Mouse (Mus musculus): ENCODE results near the gene Ehmt1.

DNA sequence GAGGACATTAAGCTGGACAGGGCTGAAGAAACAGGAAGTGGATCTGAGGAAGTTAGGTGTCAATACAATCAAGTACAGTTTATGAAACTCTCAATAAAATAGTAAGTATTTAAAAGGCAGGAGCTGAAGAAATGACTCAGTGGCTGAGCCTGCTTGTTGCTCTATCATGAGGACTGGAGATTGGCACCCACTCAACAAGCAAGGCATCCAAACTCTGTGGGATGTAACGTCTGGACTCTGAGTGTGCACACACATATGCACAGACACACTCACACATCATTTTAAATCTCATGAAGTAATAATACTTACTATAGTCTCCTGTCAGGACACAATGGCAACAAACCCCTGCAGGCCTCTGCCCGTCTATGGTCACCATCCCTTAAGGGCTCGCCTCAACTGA lies 112.4 kb downstream of the Ehmt1 start:
- TF ChIP-seq POLR2A (IDR thresholded peaks at IDR 0.05; ENCODE audit: insufficient read depth, low read depth, low read length) (no peak), CTCF (IDR thresholded peaks at IDR 0.05; ENCODE audit: insufficient read depth, low read depth, low read length) (no peak)
